Mouse (Mus musculus) bone marrow, adult 2 months (tissue): ENCODE results near the gene Cdc6. TPM values are rescaled to one million over a fixed set of nuclear protein-coding genes. Genes with fewer than 3 reads are reported as not detected.

Source experiments
- H3K27ac ChIP-seq: fragments of 200-500 bp; 2 replicates; pipeline ENCODE4 v1.5.1; 2012; ENCODE audit warnings: low read depth, mild to moderate bottlenecking, control low read depth, inconsistent platforms, low read length; ENCODE audit not compliant: control insufficient read depth, poor library complexity, insufficient read depth
- H3K4me1 ChIP-seq: fragments of 200-500 bp; 2 replicates; pipeline ENCODE4 v1.6.1; 2011; ENCODE audit warnings: low read length; ENCODE audit not compliant: control insufficient read depth, insufficient read depth
- H3K4me3 ChIP-seq: fragments of 200-500 bp; replicated peaks from 2 replicates; pipeline ENCODE3; 2011; ENCODE audit warnings: mild to moderate bottlenecking, low read depth, low read length, control low read depth; ENCODE audit not compliant: control insufficient read depth
- CTCF ChIP-seq: fragments of 200-500 bp; IDR thresholded peaks from 2 replicates; pipeline ENCODE4 v1.5.1; 2011; ENCODE audit warnings: low read length, control low read depth; ENCODE audit not compliant: control insufficient read depth, insufficient read depth
- POLR2A ChIP-seq: fragments of 200-500 bp; IDR thresholded peaks from 2 replicates; pipeline ENCODE4 v1.6.1; 2011; ENCODE audit warnings: low read depth, mild to moderate bottlenecking, control low read depth, low read length, borderline replicate concordance; ENCODE audit not compliant: control insufficient read depth
- WGBS: fragments of 180-500 bp; shearing (Covaris S2); methylation state at CpG from one replicate; pipeline ENCODE4 v1.1.7; 2018; 5-methylcytosine and 5-hydroxymethylcytosine counted together
- polyA plus RNA-seq: library from polyadenylated mRNA; stranded (reverse); fragments of >200 nt; gene quantifications from 2 replicates; pipeline ENCODE4 v1.2.4, GENCODE M21; 2011; ENCODE audit warnings: low replicate concordance; ENCODE audit not compliant: missing spikeins, insufficient read depth, insufficient read length

Gene Cdc6
- polyA plus RNA-seq, 1 experiment = 53.9 TPM

DNA sequence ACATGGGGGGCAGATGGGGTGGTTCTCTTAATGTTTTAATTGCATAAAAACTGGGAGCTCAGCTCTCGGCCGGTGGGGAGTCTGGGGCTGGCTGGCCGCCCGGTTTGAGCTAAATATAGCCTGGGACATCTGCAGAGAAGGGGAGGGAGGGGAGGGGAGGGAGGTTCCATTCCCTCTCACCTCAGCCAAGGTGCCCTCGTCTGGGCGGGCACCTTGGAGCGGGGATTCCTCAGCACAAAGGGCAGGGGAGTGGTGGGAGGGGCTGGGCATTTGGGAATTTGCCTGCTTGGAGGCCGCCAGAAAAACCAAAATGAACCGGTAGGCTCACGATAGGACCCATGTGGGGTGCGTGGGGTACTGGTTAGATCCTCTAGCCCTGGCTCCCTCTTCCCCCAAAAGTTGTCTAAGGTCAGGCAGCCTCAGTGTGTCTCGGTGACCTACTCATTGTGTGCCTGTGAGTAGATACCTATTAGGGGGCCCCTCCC is 33.8 kb downstream of the Cdc6 start:
- TF ChIP-seq POLR2A (0 out of 2 replicates have a peak, but pooled peaks have one; percentile 2), CTCF (no peak)
- H3K4me1 ChIP-seq = peaks cover 21% of the 10 kb centered on the region
- 2% methylated on average over 12 of the region's 12 CpGs for WGBS

DNA sequence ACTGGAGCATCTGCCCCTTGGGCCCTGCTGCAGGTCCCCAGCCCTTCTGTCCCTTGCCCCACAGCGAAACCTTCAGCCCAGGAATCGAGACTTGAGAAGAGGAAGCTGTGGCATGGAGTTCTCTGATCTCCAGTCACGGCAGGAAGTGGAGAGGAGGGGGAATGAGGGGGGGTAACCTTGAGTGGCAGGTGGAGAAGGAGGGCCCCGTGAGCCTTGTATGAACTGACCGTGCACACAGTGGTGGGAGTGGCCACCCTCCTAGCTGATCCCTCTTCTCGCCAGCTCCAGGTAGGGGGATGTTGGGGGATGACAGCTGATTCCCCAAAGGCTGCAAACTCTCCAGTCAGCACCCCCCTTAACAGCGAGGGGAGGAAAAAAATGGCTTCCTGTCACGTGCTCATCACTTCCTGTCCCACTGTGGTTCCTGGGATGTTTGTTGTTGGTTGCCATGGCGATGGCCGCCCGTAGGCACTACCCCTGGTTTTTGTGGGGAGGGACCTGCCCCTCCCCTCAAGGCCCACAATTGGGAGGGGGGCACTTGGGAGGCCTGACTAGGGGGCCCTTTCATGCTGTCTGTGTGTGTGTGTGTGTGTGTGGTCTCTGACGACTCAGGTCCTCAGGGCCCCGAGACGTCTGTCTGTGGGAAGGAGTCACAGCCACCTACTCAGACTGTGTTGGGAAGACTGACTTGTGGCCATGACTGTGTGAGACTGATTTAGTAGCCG is 34.4 kb downstream of the Cdc6 start:
- Histone ChIP-seq H3K4me1 (peaks cover 20% of the 10 kb centered on the region), H3K27ac (peak overlapping the region; percentile 81), H3K4me3 (peak overlapping the region; percentile 71)
- 2% methylated on average over 15 of the region's 15 CpGs for WGBS
- TF ChIP-seq CTCF (no peak), POLR2A (no peak)

More for the DNA sequence above, 33.8 kb downstream of the Cdc6 start:
- Histone ChIP-seq H3K4me3 (peak overlapping the region; percentile 71), H3K27ac (peak overlapping the region; percentile 81)

DNA sequence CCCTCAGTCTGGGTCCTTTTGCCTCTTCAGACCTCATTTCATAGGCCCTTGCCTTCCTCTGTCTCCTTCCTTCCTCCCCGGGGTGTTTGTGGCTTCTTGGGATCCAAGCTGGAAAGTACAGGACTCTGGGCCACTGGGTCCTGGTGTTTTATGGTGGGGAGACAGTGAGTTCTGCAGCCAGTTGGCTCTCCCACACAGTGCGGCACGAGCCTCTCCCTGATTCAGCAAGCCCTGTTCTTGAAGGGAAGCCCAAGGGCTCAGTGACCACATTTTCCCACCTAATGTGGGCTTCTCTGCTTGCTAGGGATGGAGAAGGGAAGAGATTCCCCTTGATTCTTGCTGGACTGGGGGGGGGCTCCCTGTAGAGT is 34.9 kb downstream of the Cdc6 start:
- 9% methylated on average over 3 of the region's 3 CpGs for WGBS
- Histone ChIP-seq H3K27ac (peak overlapping the region; percentile 81), H3K4me1 (peaks cover 23% of the 10 kb centered on the region), H3K4me3 (peak overlapping the region; percentile 71)
- TF ChIP-seq POLR2A (no peak), CTCF (no peak)

DNA sequence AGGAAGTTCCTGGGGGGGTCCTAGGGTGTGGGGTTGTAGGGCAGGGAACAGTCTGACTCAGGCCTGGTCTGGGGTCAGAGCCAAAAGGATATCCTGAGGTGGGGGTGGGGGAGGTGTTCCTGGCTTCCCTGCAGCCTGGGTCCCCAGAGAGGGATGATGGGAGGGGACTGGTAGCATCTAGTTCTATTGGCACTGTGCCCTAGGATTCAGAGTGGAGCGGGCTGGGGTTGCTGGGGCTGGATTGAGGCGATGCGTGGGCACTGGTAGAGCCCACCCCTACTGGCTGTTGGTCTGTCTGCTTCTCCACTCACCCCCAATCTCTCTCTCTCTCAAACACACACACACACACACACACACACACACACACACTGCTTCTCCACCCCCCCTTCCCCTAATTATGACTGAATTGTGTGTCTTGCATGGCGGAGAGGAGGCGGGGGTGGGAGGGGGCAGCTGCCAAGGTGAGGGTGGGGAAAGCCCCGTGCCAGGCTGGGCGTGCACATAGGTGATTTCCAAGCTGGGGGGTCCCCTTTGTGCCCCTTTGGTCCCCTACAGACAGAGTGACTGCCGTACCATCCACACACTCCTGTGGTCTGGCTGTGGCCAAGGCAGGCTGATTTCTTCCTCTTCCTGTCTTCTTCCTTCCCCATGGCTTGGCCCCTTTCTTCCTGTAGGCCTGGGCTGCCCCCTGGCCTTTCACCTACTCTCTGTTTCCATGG is 35.5 kb downstream of the Cdc6 start:
- TF ChIP-seq POLR2A (0 out of 2 replicates have a peak, but pooled peaks have one; percentile 26), CTCF (no peak)
- 30% methylated on average over 8 of the region's 8 CpGs for WGBS
- peak overlapping the region; percentile 81 for H3K27ac ChIP-seq

DNA sequence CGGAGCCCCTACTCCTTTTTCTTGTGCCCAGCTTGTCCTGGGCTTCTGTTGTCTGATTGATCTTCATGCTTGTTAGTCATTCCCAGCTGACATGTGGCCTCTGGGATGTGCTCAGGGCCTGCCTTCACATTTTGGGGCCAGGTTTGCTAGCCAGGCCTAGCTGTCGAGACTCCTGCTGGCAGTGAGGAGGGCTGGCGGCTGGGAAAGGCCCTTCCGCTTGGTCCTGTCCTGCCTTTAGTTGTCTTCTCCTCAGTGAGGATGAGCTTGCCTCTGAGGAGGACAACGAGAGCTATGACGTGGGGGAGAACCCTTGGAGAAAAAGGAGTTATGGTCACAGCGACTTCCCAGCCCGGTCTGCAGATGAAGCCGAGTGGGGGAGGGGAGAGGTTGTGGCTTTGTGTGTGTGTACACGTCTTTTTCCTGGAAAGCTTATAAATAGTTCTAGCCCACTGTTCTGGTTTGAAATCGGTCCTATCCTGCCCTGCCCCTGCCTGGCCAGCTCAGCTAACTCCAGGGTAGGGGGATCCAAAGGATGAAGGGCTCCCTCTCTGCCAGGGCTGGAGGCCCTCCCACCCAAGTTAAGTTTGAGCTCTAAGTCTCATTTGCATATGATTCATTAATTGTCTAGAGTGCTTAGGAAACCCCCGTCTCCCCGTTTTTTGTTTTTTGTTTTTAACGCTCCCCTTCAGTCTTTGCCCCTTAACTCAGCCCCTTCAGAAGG is 36.3 kb downstream of the Cdc6 start:
- H3K4me3 ChIP-seq = peak overlapping the region; percentile 44
- peaks cover 28% of the 10 kb centered on the region for H3K4me1 ChIP-seq
- peak overlapping the region; percentile 81 for H3K27ac ChIP-seq
- WGBS = 25% methylated on average over 14 of the region's 14 CpGs
- no peak for TF ChIP-seq CTCF
- TF ChIP-seq POLR2A = no peak

More for the DNA sequence above, 35.5 kb downstream of the Cdc6 start:
- H3K4me3 ChIP-seq = peak overlapping the region; percentile 44
- peaks cover 24% of the 10 kb centered on the region for H3K4me1 ChIP-seq

DNA sequence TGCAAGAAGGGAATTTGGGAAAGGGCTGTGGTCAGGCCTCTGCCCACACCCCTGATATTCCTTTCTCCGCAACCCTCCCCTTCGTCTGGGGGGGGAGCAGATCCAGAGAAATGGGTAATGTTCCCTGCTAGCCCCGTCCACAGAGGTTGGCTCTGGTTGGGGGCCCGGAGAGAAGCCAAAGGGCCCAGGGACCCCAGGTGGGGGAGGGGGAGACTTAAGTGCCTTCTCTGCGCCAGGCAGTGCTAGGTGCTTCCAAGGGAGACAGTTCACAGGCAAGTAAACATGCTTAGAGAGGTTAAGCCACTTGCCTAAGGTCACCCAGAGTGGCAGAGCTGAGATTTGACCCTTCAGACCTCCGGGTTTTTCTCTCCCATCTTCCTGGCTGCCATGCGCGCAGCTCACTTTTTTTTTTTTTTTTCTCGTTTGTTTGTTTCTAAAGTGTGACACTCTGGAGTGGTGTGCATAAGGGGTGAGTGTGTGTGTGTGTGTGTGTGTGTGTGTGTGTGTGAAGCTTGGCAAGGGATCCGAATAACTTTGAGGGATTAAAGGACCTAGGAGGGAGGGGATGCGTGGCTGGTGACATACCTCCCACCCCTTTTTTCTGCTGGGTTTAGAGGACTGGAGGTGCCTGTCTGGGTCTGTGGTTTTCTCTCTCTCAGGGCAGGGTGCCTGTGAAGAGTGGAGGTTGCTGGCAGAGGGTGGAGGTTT is 37.5 kb downstream of the Cdc6 start:
- WGBS = 43% methylated on average over 11 of the region's 11 CpGs
- TF ChIP-seq CTCF (no peak), POLR2A (no peak)

DNA sequence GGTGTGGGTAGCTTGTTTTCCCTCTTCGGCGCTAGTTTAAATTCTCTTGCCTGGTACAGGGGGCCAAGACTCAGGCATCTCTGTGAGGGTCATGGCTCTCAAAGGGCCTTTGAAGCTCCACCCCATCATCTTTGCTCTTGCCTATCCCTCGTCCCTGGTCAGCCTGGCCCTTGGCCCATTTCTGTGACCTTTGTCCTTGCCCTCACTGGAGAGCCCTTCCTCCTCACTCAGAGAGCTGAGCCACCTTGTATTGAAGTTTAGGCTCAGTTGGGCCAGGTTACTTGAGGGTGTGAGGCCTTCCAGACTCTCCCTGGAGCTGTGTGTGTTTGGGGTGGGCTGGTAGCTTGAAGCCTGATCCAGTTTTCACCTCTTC is 38.0 kb downstream of the Cdc6 start:
- H3K27ac ChIP-seq = peak overlapping the region; percentile 39; the same call in 1 of the 2 replicates
- 38% methylated on average over 3 of the region's 3 CpGs for WGBS
- TF ChIP-seq POLR2A = no peak
- no peak for TF ChIP-seq CTCF
- H3K4me3 ChIP-seq = no peak overlapping the region
- peaks cover 33% of the 10 kb centered on the region for H3K4me1 ChIP-seq

More for the DNA sequence above, 37.5 kb downstream of the Cdc6 start:
- Histone ChIP-seq H3K27ac (peak overlapping the region; percentile 81), H3K4me3 (no peak overlapping the region), H3K4me1 (peaks cover 33% of the 10 kb centered on the region)
